Mouse (Mus musculus) neural tube, embryonic 14.5 days (tissue): ENCODE measurements at regions not wholly inside any gene's neighbourhood (a gene's known extent, or its start where the extent isn't known, plus 50 kb on each side); places are given as distances from the start of the nearest gene placed in this dataset.

ENCODE experiments used
- ATAC-seq: fragments of 200-750 bp; cut with Nextera tagmentation; 2 replicates; pipeline ENCODE4 v1.8.0; 2017; ENCODE audit warnings: low read depth, mild to moderate bottlenecking, moderate TSS enrichment, moderate library complexity
- H3K27ac ChIP-seq: fragments of 300-500 bp; sonication (generic); 2 replicates; pipeline ENCODE4 v1.5.1; 2014; ENCODE audit warnings: low read depth, mild to moderate bottlenecking, control low read depth, low read length, moderate library complexity, mixed read lengths
- H3K27me3 ChIP-seq: fragments of 300-500 bp; sonication (generic); 2 replicates; pipeline ENCODE4 v1.6.1; 2014; ENCODE audit warnings: low read length; ENCODE audit not compliant: control insufficient read depth, insufficient read depth
- H3K36me3 ChIP-seq: fragments of 300-500 bp; sonication (generic); 2 replicates; pipeline ENCODE4 v1.6.1; 2014; ENCODE audit warnings: low read length, mixed read lengths; ENCODE audit not compliant: control insufficient read depth, insufficient read depth
- H3K4me1 ChIP-seq: fragments of 300-500 bp; sonication (generic); 2 replicates; pipeline ENCODE4 v1.6.1; 2014; ENCODE audit warnings: low read length; ENCODE audit not compliant: control insufficient read depth, insufficient read depth
- H3K4me2 ChIP-seq: fragments of 300-500 bp; sonication (generic); 2 replicates; pipeline ENCODE4 v1.6.1; 2014; ENCODE audit warnings: mild to moderate bottlenecking, low read depth, low read length, control low read depth
- H3K4me3 ChIP-seq: fragments of 300-500 bp; sonication (generic); 2 replicates; pipeline ENCODE4 v1.5.1; 2014; ENCODE audit warnings: low read depth, low read length, control low read depth, mixed read lengths
- H3K9ac ChIP-seq: fragments of 300-500 bp; sonication (generic); replicated peaks from 2 replicates; pipeline ENCODE4 v1.6.1; 2014; ENCODE audit warnings: low read depth, mild to moderate bottlenecking, control low read depth, low read length, mixed read lengths
- H3K9me3 ChIP-seq: fragments of 300-500 bp; sonication (generic); 2 replicates; pipeline ENCODE4 v1.6.1; 2016; ENCODE audit warnings: low read length; ENCODE audit not compliant: control insufficient read depth
- WGBS: fragments of 180-500 bp; shearing (Covaris S2); extraction: QIAGEN DNeasy Blood & Tissue Kit; methylation state at CpG from one replicate; pipeline ENCODE4 v1.1.7; 2014; 5-methylcytosine and 5-hydroxymethylcytosine counted together

GRCm38 (mm10) chr10:102878010-102878409 is 152.0 kb downstream of the Alx1 start:
- H3K9me3 ChIP-seq, result no peaks in the 10 kb centered on the region
- ATAC-seq, result peak; percentile 54; the same call in 1 of the 2 replicates
- 0 out of 2 replicates have a peak overlapping the region, but pooled peaks have one; percentile 8 for H3K4me2 ChIP-seq
- H3K27me3 ChIP-seq, result no peaks in the 10 kb centered on the region
- H3K27ac ChIP-seq, result no peak overlapping the region
- H3K36me3 ChIP-seq, result no peaks in the 10 kb centered on the region
- WGBS, result 38% methylated on average over 11 of the region's 11 CpGs
- H3K4me1 ChIP-seq, result no peaks in the 10 kb centered on the region
- no peak overlapping the region for H3K4me3 ChIP-seq
- no peak overlapping the region for H3K9ac ChIP-seq

- Histone ChIP-seq H3K4me3 (no peak overlapping the region), H3K27ac (no peak overlapping the region), H3K4me2 (no peak overlapping the region), H3K9me3 (no peaks in the 10 kb centered on the region), H3K27me3 (no peaks in the 10 kb centered on the region), H3K9ac (no peak overlapping the region), H3K4me1 (no peaks in the 10 kb centered on the region), H3K36me3 (no peaks in the 10 kb centered on the region)
- 33% methylated on average over 3 of the region's 3 CpGs for WGBS
- no peak for ATAC-seq
These were observed 153.1 kb downstream of the Alx1 start for GRCm38 (mm10) chr10:102876946-102877345.

GRCm38 (mm10) chr10:102866920-102867319 is 163.1 kb downstream of the Alx1 start:
- no peak overlapping the region for H3K4me3 ChIP-seq
- no peak overlapping the region for H3K27ac ChIP-seq
- H3K36me3 ChIP-seq, result no peaks in the 10 kb centered on the region
- no peaks in the 10 kb centered on the region for H3K4me1 ChIP-seq
- no peak overlapping the region for H3K9ac ChIP-seq
- H3K4me2 ChIP-seq, result no peak overlapping the region
- ATAC-seq, result no peak
- no peaks in the 10 kb centered on the region for H3K9me3 ChIP-seq
- no peaks in the 10 kb centered on the region for H3K27me3 ChIP-seq
- 48% methylated on average over 4 of the region's 4 CpGs for WGBS

GRCm38 (mm10) chr10:102836567-102837224 is 193.3 kb downstream of the Alx1 start:
- no peak overlapping the region for H3K4me3 ChIP-seq
- no peaks in the 10 kb centered on the region for H3K27me3 ChIP-seq
- H3K9ac ChIP-seq, result no peak overlapping the region
- H3K4me2 ChIP-seq, result no peak overlapping the region
- no peaks in the 10 kb centered on the region for H3K4me1 ChIP-seq
- WGBS, result 64% methylated on average over 4 of the region's 4 CpGs
- H3K27ac ChIP-seq, result no peak overlapping the region
- no peaks in the 10 kb centered on the region for H3K36me3 ChIP-seq
- ATAC-seq, result no peak
- H3K9me3 ChIP-seq, result no peaks in the 10 kb centered on the region

- Histone ChIP-seq H3K36me3 (no peaks in the 10 kb centered on the region), H3K27me3 (no peaks in the 10 kb centered on the region), H3K27ac (no peak overlapping the region), H3K4me2 (no peak overlapping the region), H3K4me1 (no peaks in the 10 kb centered on the region), H3K4me3 (no peak overlapping the region), H3K9me3 (no peaks in the 10 kb centered on the region), H3K9ac (no peak overlapping the region)
- 37% methylated on average over 1 of the region's 1 CpGs for WGBS
- no peak for ATAC-seq
These were observed 194.2 kb downstream of the Alx1 start for GRCm38 (mm10) chr10:102835814-102836213.

GRCm38 (mm10) chr10:102829606-102830005 is 200.4 kb downstream of the Alx1 start:
- H3K9ac ChIP-seq, result no peak overlapping the region
- no peak overlapping the region for H3K4me2 ChIP-seq
- no peaks in the 10 kb centered on the region for H3K27me3 ChIP-seq
- no peak overlapping the region for H3K4me3 ChIP-seq
- no peak overlapping the region for H3K27ac ChIP-seq
- no peaks in the 10 kb centered on the region for H3K36me3 ChIP-seq
- H3K4me1 ChIP-seq, result no peaks in the 10 kb centered on the region
- no peak for ATAC-seq
- 77% methylated on average over 3 of the region's 3 CpGs for WGBS
- no peaks in the 10 kb centered on the region for H3K9me3 ChIP-seq

GRCm38 (mm10) chr10:102823434-102823833 is 206.6 kb downstream of the Alx1 start:
- no peak overlapping the region for H3K9ac ChIP-seq
- no peaks in the 10 kb centered on the region for H3K4me1 ChIP-seq
- no peaks in the 10 kb centered on the region for H3K9me3 ChIP-seq
- no peak overlapping the region for H3K27ac ChIP-seq
- H3K36me3 ChIP-seq, result no peaks in the 10 kb centered on the region
- H3K27me3 ChIP-seq, result no peaks in the 10 kb centered on the region
- no peak for ATAC-seq
- no peak overlapping the region for H3K4me3 ChIP-seq
- H3K4me2 ChIP-seq, result no peak overlapping the region

- Histone ChIP-seq H3K4me1 (no peaks in the 10 kb centered on the region), H3K4me2 (no peak overlapping the region), H3K36me3 (no peaks in the 10 kb centered on the region), H3K4me3 (no peak overlapping the region), H3K27ac (no peak overlapping the region), H3K9ac (no peak overlapping the region), H3K27me3 (no peaks in the 10 kb centered on the region), H3K9me3 (no peaks in the 10 kb centered on the region)
- ATAC-seq, result no peak; the same call in 1 of the 2 replicates
- 82% methylated on average over 3 of the region's 3 CpGs for WGBS
These were observed 228.6 kb downstream of the Alx1 start for GRCm38 (mm10) chr10:102801391-102801790.

GRCm38 (mm10) chr10:102779243-102779642 is 250.8 kb downstream of the Alx1 start:
- Histone ChIP-seq H3K4me3 (no peak overlapping the region), H3K4me2 (no peak overlapping the region), H3K9ac (no peak overlapping the region), H3K27ac (no peak overlapping the region), H3K36me3 (no peaks in the 10 kb centered on the region), H3K4me1 (no peaks in the 10 kb centered on the region), H3K27me3 (no peaks in the 10 kb centered on the region), H3K9me3 (no peaks in the 10 kb centered on the region)
- WGBS, result 84% methylated on average over 2 of the region's 2 CpGs
- ATAC-seq, result no peak
